Mouse (Mus musculus): Measurements from ENCODE around the gene Gm4744. TPM values are rescaled to one million over a fixed set of nuclear protein-coding genes. Genes with fewer than 3 reads are reported as not detected.
"Not testable (repeated sequence)": the region's sequence is repeated elsewhere in the genome, so short reads cannot be mapped to it uniquely, and the experiment has no call there.

Gene Gm4744
- total RNA-seq (2021) = not detected
- long read RNA-seq, experiment 1 = 0 reads
- long read RNA-seq, experiment 2 = 0 reads

- DNase-seq (ENCODE audit: low spot score in 2 of 2) = no peak
Measured at GRCm38 (mm10) chr6:40951770-40952169, at the start of gene Gm4744. TSS of gene Gm4744 (minus strand) at chr6:40951870.

GRCm38 (mm10) chr6:40999379-40999778 is 47.7 kb upstream of the Gm4744 start, which contains the start of gene Gm2663:
TSS of gene Gm2663 (minus strand) at chr6:40999479.
- not testable (repeated sequence) for DNase-seq (ENCODE audit: low spot score in 2 of 2)

GRCm38 (mm10) chr6:40964454-40964853 is 12.8 kb upstream of the Gm4744 start, which contains the start of gene 1810009J06Rik:
TSS of gene 1810009J06Rik (plus strand) at chr6:40964754.
- not testable (repeated sequence) for DNase-seq (ENCODE audit: low spot score in 2 of 2)

- DNase-seq (ENCODE audit: low spot score in 2 of 2) = no peak
Measured at GRCm38 (mm10) chr6:40953716-40954115, 2.0 kb upstream of the Gm4744 start.

- DNase-seq (ENCODE audit: low spot score in 2 of 2) = no peak
Measured at GRCm38 (mm10) chr6:40940457-40940856, 11.2 kb downstream of the Gm4744 start, which contains the start of gene 1700074P13Rik. TSS of gene 1700074P13Rik (minus strand) at chr6:40940557.

GRCm38 (mm10) chr6:40919954-40920353 is 31.7 kb downstream of the Gm4744 start:
- no peak for DNase-seq (ENCODE audit: low spot score in 2 of 2)

- no peak for DNase-seq (ENCODE audit: low spot score in 2 of 2)
Measured at GRCm38 (mm10) chr6:40900287-40900686, 51.4 kb downstream of the Gm4744 start, which contains the start of gene Prss58. TSS of gene Prss58 (minus strand) at chr6:40900387.

Other genes with a start within 250 kb of the Gm4744 start
- gene Moxd2, start 64.4 kb downstream of the Gm4744 start, total RNA-seq (2021) = not detected
- not detected for gene Prss58, start 51.5 kb downstream of the Gm4744 start, total RNA-seq (2021)
- not detected for gene 1700074P13Rik, start 11.3 kb downstream of the Gm4744 start, total RNA-seq (2021)
- not detected for gene 1810009J06Rik, start 12.9 kb upstream of the Gm4744 start, total RNA-seq (2021)
- not detected for gene Gm2663, start 47.6 kb upstream of the Gm4744 start, total RNA-seq (2021)
- not detected for gene 2210010C04Rik, start 83.6 kb upstream of the Gm4744 start, total RNA-seq (2021)

Data from gastrocnemius, postnatal 4 days (tissue).